Mouse (Mus musculus): ENCODE measurements around the gene Krt2. TPM values are rescaled to one million over a fixed set of nuclear protein-coding genes. Genes with fewer than 3 reads are reported as not detected.
A peak's percentile ranks its signal among the peaks of the same experiment; 100 is the strongest.

The Krt2 gene
- total and polyA plus RNA-seq, 2 experiments from 2014 or later, result not detected

- Histone ChIP-seq H3K9ac (replicated peaks; ENCODE audit: low read length, poor library complexity, severe bottlenecking) (no peak overlapping the region), H3K27me3 (ENCODE audit: insufficient read depth, low read length) (no peaks in the 10 kb centered on the region), H3K27ac (ENCODE audit: low read depth, low read length) (no peak overlapping the region), H3K4me3 (ENCODE audit: low read depth, low read length) (no peak overlapping the region), H3K4me1 (ENCODE audit: insufficient read depth, low read length) (no peaks in the 10 kb centered on the region), H3K36me3 (ENCODE audit: insufficient read depth, low read length) (no peaks in the 10 kb centered on the region), H3K9me3 (ENCODE audit: low read length) (no peaks in the 10 kb centered on the region), H3K4me2 (ENCODE audit: low read depth, low read length, poor library complexity, severe bottlenecking) (no peak overlapping the region)
- WGBS, result 64% methylated on average over 5 of the region's 5 CpGs
- DNase-seq (ENCODE audit: low spot score) (no peak), ATAC-seq (ENCODE audit: low FRiP score) (no peak)
- TF ChIP-seq CTCF (IDR thresholded peaks at IDR 0.05), result no peak; the same call in 1 of the 2 replicates
These were observed 16.9 kb upstream of the Krt2 start for GRCm38 (mm10) chr15:101834784-101835328.

- H3K4me2 ChIP-seq (ENCODE audit: low read depth, low read length, poor library complexity, severe bottlenecking), result no peak overlapping the region
- DNase-seq (ENCODE audit: low spot score) (no peak), ATAC-seq (ENCODE audit: low FRiP score) (no peak)
- TF ChIP-seq CTCF (IDR thresholded peaks at IDR 0.05), result no peak
- no peaks in the 10 kb centered on the region for H3K9me3 ChIP-seq (ENCODE audit: low read length)
- H3K4me3 ChIP-seq (ENCODE audit: low read depth, low read length), result no peak overlapping the region
- no peak overlapping the region for H3K27ac ChIP-seq (ENCODE audit: low read depth, low read length)
- no peaks in the 10 kb centered on the region for H3K36me3 ChIP-seq (ENCODE audit: insufficient read depth, low read length)
- 55% methylated on average over 6 of the region's 6 CpGs for WGBS
- no peaks in the 10 kb centered on the region for H3K4me1 ChIP-seq (ENCODE audit: insufficient read depth, low read length)
- H3K27me3 ChIP-seq (ENCODE audit: insufficient read depth, low read length), result no peaks in the 10 kb centered on the region
- no peak overlapping the region for H3K9ac ChIP-seq (replicated peaks; ENCODE audit: low read length, poor library complexity, severe bottlenecking)
These were observed 15.2 kb upstream of the Krt2 start for GRCm38 (mm10) chr15:101833131-101833530.

GRCm38 (mm10) chr15:101829441-101829840, 11.5 kb upstream of the Krt2 start:
- ATAC-seq (ENCODE audit: low FRiP score) (no peak), DNase-seq (ENCODE audit: low spot score) (no peak)
- no peaks in the 10 kb centered on the region for H3K9me3 ChIP-seq (ENCODE audit: low read length)
- no peak overlapping the region for H3K4me3 ChIP-seq (ENCODE audit: low read depth, low read length)
- no peak overlapping the region for H3K27ac ChIP-seq (ENCODE audit: low read depth, low read length)
- no peaks in the 10 kb centered on the region for H3K4me1 ChIP-seq (ENCODE audit: insufficient read depth, low read length)
- TF ChIP-seq CTCF (IDR thresholded peaks at IDR 0.05), result no peak
- no peaks in the 10 kb centered on the region for H3K27me3 ChIP-seq (ENCODE audit: insufficient read depth, low read length)
- no peaks in the 10 kb centered on the region for H3K36me3 ChIP-seq (ENCODE audit: insufficient read depth, low read length)
- H3K9ac ChIP-seq (replicated peaks; ENCODE audit: low read length, poor library complexity, severe bottlenecking), result no peak overlapping the region
- H3K4me2 ChIP-seq (ENCODE audit: low read depth, low read length, poor library complexity, severe bottlenecking), result no peak overlapping the region
- WGBS, result 58% methylated on average over 5 of the region's 5 CpGs

DNA sequence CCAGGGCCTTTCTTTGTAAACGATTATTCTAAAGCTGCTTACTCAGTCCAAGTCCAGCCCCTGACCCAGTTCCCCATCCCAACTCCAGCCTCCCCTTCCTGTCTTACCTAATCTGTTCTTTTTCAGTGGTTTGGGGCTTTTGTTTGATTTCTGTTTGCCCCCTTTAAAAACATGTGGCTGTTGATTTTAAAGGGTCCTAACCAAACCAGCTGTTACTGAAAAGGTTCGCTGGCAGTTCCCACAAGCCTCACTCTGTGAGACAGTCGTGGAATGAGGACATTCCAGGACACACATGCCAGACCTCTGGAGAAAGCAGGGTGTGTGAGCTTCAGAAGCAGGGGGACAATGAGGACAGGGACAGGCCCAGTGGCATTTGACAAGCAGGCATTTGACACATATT, 3.8 kb upstream of the Krt2 start:
- Histone ChIP-seq H3K36me3 (ENCODE audit: insufficient read depth, low read length) (no peaks in the 10 kb centered on the region), H3K9me3 (ENCODE audit: low read length) (no peaks in the 10 kb centered on the region), H3K27ac (ENCODE audit: low read depth, low read length) (no peak overlapping the region), H3K4me3 (ENCODE audit: low read depth, low read length) (no peak overlapping the region), H3K27me3 (ENCODE audit: insufficient read depth, low read length) (no peaks in the 10 kb centered on the region), H3K9ac (replicated peaks; ENCODE audit: low read length, poor library complexity, severe bottlenecking) (no peak overlapping the region), H3K4me1 (ENCODE audit: insufficient read depth, low read length) (no peaks in the 10 kb centered on the region), H3K4me2 (ENCODE audit: low read depth, low read length, poor library complexity, severe bottlenecking) (no peak overlapping the region)
- ATAC-seq (ENCODE audit: low FRiP score), result no peak
- WGBS, result 24% methylated on average over 3 of the region's 3 CpGs
- TF ChIP-seq CTCF (IDR thresholded peaks at IDR 0.05), result no peak
- DNase-seq (ENCODE audit: low spot score), result no peak

- Histone ChIP-seq H3K9me3 (ENCODE audit: low read length) (no peaks in the 10 kb centered on the region), H3K4me2 (ENCODE audit: low read depth, low read length, poor library complexity, severe bottlenecking) (no peak overlapping the region), H3K4me3 (ENCODE audit: low read depth, low read length) (no peak overlapping the region), H3K27ac (ENCODE audit: low read depth, low read length) (no peak overlapping the region), H3K9ac (replicated peaks; ENCODE audit: low read length, poor library complexity, severe bottlenecking) (no peak overlapping the region), H3K36me3 (ENCODE audit: insufficient read depth, low read length) (no peaks in the 10 kb centered on the region), H3K4me1 (ENCODE audit: insufficient read depth, low read length) (0 out of 2 replicates have a peak, but pooled peaks cover 3% of the 10 kb centered on the region), H3K27me3 (ENCODE audit: insufficient read depth, low read length) (no peaks in the 10 kb centered on the region)
- no peak for ATAC-seq (ENCODE audit: low FRiP score)
- TF ChIP-seq CTCF (IDR thresholded peaks at IDR 0.05), result no peak
- 52% methylated on average over 11 of the region's 11 CpGs for WGBS
- DNase-seq (ENCODE audit: low spot score), result peak; percentile 9
These were observed 14.7 kb downstream of the Krt2 start for GRCm38 (mm10) chr15:101803052-101803822.

DNA sequence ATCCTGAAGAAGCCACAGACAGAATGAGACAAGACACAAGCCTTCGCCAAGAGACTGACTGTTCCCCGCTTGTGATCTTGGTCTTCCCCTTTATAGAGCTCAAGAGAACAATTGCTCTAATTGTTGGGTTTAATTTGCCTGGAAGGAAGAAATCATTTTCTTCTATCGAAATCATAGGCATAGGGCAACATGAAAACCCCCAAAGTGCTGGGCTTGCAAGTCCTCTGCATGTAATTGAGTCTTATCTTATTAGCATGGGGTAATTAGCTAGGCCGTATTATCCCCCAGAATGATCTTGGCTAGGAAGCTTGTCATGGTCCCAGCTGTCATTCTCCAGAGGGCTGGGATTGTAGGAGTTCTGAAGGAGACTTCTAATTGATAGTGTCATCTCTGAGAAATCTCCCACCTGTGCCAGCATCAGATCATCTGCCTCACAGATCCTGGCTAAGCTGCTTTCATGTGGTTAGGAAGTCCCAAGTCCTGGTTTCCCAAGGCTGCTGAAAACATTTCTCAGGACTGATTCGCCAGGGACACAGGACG, 15.6 kb downstream of the Krt2 start, which contains the start of gene Krt73:
TSS of gene Krt73 (minus strand) at position 51 of the 540 bp plus-strand sequence.
- no peaks in the 10 kb centered on the region for H3K9me3 ChIP-seq (ENCODE audit: low read length)
- H3K27me3 ChIP-seq (ENCODE audit: insufficient read depth, low read length), result no peaks in the 10 kb centered on the region
- H3K4me2 ChIP-seq (ENCODE audit: low read depth, low read length, poor library complexity, severe bottlenecking), result no peak within 1 kb of the TSS
- H3K9ac ChIP-seq (replicated peaks; ENCODE audit: low read length, poor library complexity, severe bottlenecking), result no peak within 1 kb of the TSS
- TF ChIP-seq CTCF (IDR thresholded peaks at IDR 0.05), result no peak
- ATAC-seq (ENCODE audit: low FRiP score), result no peak
- 0 out of 2 replicates have a peak, but pooled peaks cover 3% of the 10 kb centered on the region for H3K4me1 ChIP-seq (ENCODE audit: insufficient read depth, low read length)
- no peak within 1 kb of the TSS for H3K27ac ChIP-seq (ENCODE audit: low read depth, low read length)
- H3K36me3 ChIP-seq (ENCODE audit: insufficient read depth, low read length), result no peaks in the 10 kb centered on the region
- WGBS, result 60% methylated on average over 6 of the region's 6 CpGs
- H3K4me3 ChIP-seq (ENCODE audit: low read depth, low read length), result no peak within 1 kb of the TSS
- DNase-seq (ENCODE audit: low spot score), result peak; percentile 71

All from midbrain, postnatal 0 days (tissue).